Mouse (Mus musculus) layer of hippocampus, postnatal 36 days (tissue): ENCODE measurements around the gene Pafah1b1. TPM values are rescaled to one million over a fixed set of nuclear protein-coding genes. Genes with fewer than 3 reads are reported as not detected.

ENCODE experiments used
- DNase-seq, 2 experiments: peaks; one replicate each; pipeline ENCODE4 v3.0.0; 2022
- total RNA-seq, 2 experiments: library from RNA; stranded (reverse); gene quantifications; 2 replicates each; pipeline ENCODE4 v1.2.3; 2021

Gene Pafah1b1
- total RNA-seq, 2 experiments from 2014 or later, result 398 to 402 TPM

GRCm38 (mm10) chr11:74720668-74721067 lies 3.8 kb downstream of the Pafah1b1 start:
- DNase-seq, result no peak

GRCm38 (mm10) chr11:74715971-74716525 lies 8.4 kb downstream of the Pafah1b1 start:
- peak in 1 of 2 experiments; percentile 14 for DNase-seq

- no peak for DNase-seq
Measured at GRCm38 (mm10) chr11:74710671-74711070, 13.8 kb downstream of the Pafah1b1 start.

- DNase-seq, result no peak
Measured at GRCm38 (mm10) chr11:74708781-74709180, 15.7 kb downstream of the Pafah1b1 start.

GRCm38 (mm10) chr11:74704068-74704467 lies 20.4 kb downstream of the Pafah1b1 start:
- no peak for DNase-seq

- no peak for DNase-seq
Measured at GRCm38 (mm10) chr11:74699505-74699904, 25.0 kb downstream of the Pafah1b1 start.

- DNase-seq, result no peak
Measured at GRCm38 (mm10) chr11:74692151-74692550, 32.3 kb downstream of the Pafah1b1 start.

- peak in 1 of 2 experiments; percentile 41 for DNase-seq
Measured at GRCm38 (mm10) chr11:74675156-74675555, 49.3 kb downstream of the Pafah1b1 start.

GRCm38 (mm10) chr11:74674713-74675112 lies 49.8 kb downstream of the Pafah1b1 start:
- DNase-seq, result no peak

GRCm38 (mm10) chr11:74673561-74673960 lies 50.9 kb downstream of the Pafah1b1 start:
- no peak for DNase-seq

- DNase-seq, result no peak
Measured at GRCm38 (mm10) chr11:74672901-74673513, 51.5 kb downstream of the Pafah1b1 start.

GRCm38 (mm10) chr11:74671839-74672238 lies 52.6 kb downstream of the Pafah1b1 start:
- DNase-seq, result no peak

- DNase-seq, result no peak
Measured at GRCm38 (mm10) chr11:74671013-74671412, 53.5 kb downstream of the Pafah1b1 start.

- DNase-seq, result no peak
Measured at GRCm38 (mm10) chr11:74670151-74670550, 54.3 kb downstream of the Pafah1b1 start.

GRCm38 (mm10) chr11:74668971-74669370 lies 55.5 kb downstream of the Pafah1b1 start:
- no peak for DNase-seq

- DNase-seq, result no peak
Measured at GRCm38 (mm10) chr11:74668466-74668865, 56.0 kb downstream of the Pafah1b1 start.

- DNase-seq, result no peak
Measured at GRCm38 (mm10) chr11:74667582-74668010, 56.9 kb downstream of the Pafah1b1 start.

- no peak for DNase-seq
Measured at GRCm38 (mm10) chr11:74666776-74667581, 57.5 kb downstream of the Pafah1b1 start.

GRCm38 (mm10) chr11:74666284-74666652 lies 58.2 kb downstream of the Pafah1b1 start:
- no peak for DNase-seq

GRCm38 (mm10) chr11:74665631-74666283 lies 58.7 kb downstream of the Pafah1b1 start:
- no peak for DNase-seq

- no peak for DNase-seq
Measured at GRCm38 (mm10) chr11:74664906-74665305, 59.6 kb downstream of the Pafah1b1 start.

- no peak for DNase-seq
Measured at GRCm38 (mm10) chr11:74664279-74664678, 60.2 kb downstream of the Pafah1b1 start.

GRCm38 (mm10) chr11:74662221-74662620 lies 62.2 kb downstream of the Pafah1b1 start:
- DNase-seq, result peak in 1 of 2 experiments; percentile 1
